Mouse (Mus musculus) lung, postnatal 0 days (tissue): ENCODE data around the gene Zfp638.

Experiments
- CTCF ChIP-seq: IDR thresholded peaks from 2 replicates; pipeline ENCODE4 v1.5.1; 2016; ENCODE audit warnings: antibody characterized with exemption, mild to moderate bottlenecking
- EP300 ChIP-seq: IDR thresholded peaks from 2 replicates; pipeline ENCODE4 v1.6.1; 2016; ENCODE audit warnings: antibody characterized with exemption, mild to moderate bottlenecking, control low read depth

GRCm38 (mm10) chr6:83893584-83893983 lies 26.7 kb downstream of the Zfp638 start:
- no peak for TF ChIP-seq CTCF
- TF ChIP-seq EP300, result no peak
